Mouse (Mus musculus) stomach, postnatal 0 days (tissue): Measurements from ENCODE around the gene Ly6g6c. TPM values are rescaled to one million over a fixed set of nuclear protein-coding genes. Genes with fewer than 3 reads are reported as not detected.

Experiments used
- ATAC-seq: fragments of 200-750 bp; cut with Nextera tagmentation; 2 replicates; pipeline ENCODE4 v1.8.0; 2017; ENCODE audit not compliant: low FRiP score, low TSS enrichment
- DNase-seq: peaks from one replicate; pipeline ENCODE4 v3.0.0-alpha.2; 2016; ENCODE audit warnings: low spot score
- H3K27ac ChIP-seq: fragments of 300-500 bp; sonication (generic); replicated peaks from 2 replicates; pipeline ENCODE4 v1.5.1; 2014; ENCODE audit warnings: mild to moderate bottlenecking, control low read depth
- H3K27me3 ChIP-seq: fragments of 300-500 bp; sonication (generic); 2 replicates; pipeline ENCODE4 v1.6.1; 2014; ENCODE audit warnings: low read length; ENCODE audit not compliant: control insufficient read depth, insufficient read depth
- H3K36me3 ChIP-seq: fragments of 300-500 bp; sonication (generic); 2 replicates; pipeline ENCODE4 v1.6.1; 2014; ENCODE audit warnings: low read length, mixed read lengths; ENCODE audit not compliant: control insufficient read depth, insufficient read depth
- H3K4me1 ChIP-seq: fragments of 300-500 bp; sonication (generic); replicated peaks from 2 replicates; pipeline ENCODE4 v1.6.1; 2014; ENCODE audit warnings: antibody characterized with exemption; ENCODE audit not compliant: control insufficient read depth, insufficient read depth
- H3K4me2 ChIP-seq: fragments of 300-500 bp; sonication (generic); replicated peaks from 2 replicates; pipeline ENCODE4 v1.6.1; 2014; ENCODE audit warnings: low read depth, mild to moderate bottlenecking, control low read depth, moderate library complexity
- H3K4me3 ChIP-seq: fragments of 300-500 bp; sonication (generic); 2 replicates; pipeline ENCODE4 v1.5.1; 2014; ENCODE audit warnings: low read depth, low read length, control low read depth
- H3K9ac ChIP-seq: fragments of 300-500 bp; sonication (generic); 2 replicates; pipeline ENCODE4 v1.6.1; 2014; ENCODE audit warnings: mild to moderate bottlenecking, low read length, control low read depth, mixed read lengths
- H3K9me3 ChIP-seq: fragments of 300-500 bp; sonication (generic); 2 replicates; pipeline ENCODE4 v1.6.1; 2016; ENCODE audit warnings: low read length; ENCODE audit not compliant: control insufficient read depth
- CTCF ChIP-seq: IDR thresholded peaks from 2 replicates; pipeline ENCODE4 v1.5.1; 2016; ENCODE audit warnings: antibody characterized with exemption, low read depth, mild to moderate bottlenecking, moderate library complexity
- EP300 ChIP-seq: optimal IDR thresholded peaks from 2 replicates; pipeline ENCODE3; 2016; ENCODE audit warnings: antibody characterized with exemption
- WGBS: fragments of 180-500 bp; shearing (Covaris S2); extraction: QIAGEN DNeasy Blood & Tissue Kit; methylation state at CpG from one replicate; pipeline ENCODE4 v1.1.7; 2014; 5-methylcytosine and 5-hydroxymethylcytosine counted together
- polyA plus RNA-seq: library from polyadenylated mRNA; unstranded; fragments of >200 nt; fragmentation: Nextera tagmentation; extraction: Ambion mirVana; gene quantifications from 2 replicates; pipeline ENCODE4 v1.2.1, GENCODE M21; 2015

Gene Ly6g6c
- polyA plus RNA-seq, 1 experiment from 2014 or later = 260 TPM

- no peak overlapping the region for H3K9ac ChIP-seq
- H3K27me3 ChIP-seq = no peaks in the 10 kb centered on the region
- TF ChIP-seq CTCF (no peak), EP300 (no peak)
- H3K4me3 ChIP-seq = no peak overlapping the region
- no peaks in the 10 kb centered on the region for H3K4me1 ChIP-seq
- H3K36me3 ChIP-seq = peaks cover 20% of the 10 kb centered on the region
- ATAC-seq (no peak), DNase-seq (no peak)
- no peak overlapping the region for H3K4me2 ChIP-seq
- H3K9me3 ChIP-seq = no peaks in the 10 kb centered on the region
- 92% methylated on average over 7 of the region's 7 CpGs for WGBS
- no peak overlapping the region for H3K27ac ChIP-seq
These were observed 38.9 kb downstream of the Ly6g6c start for GRCm38 (mm10) chr17:35104079-35104478.

- Histone ChIP-seq H3K27ac (no peak overlapping the region), H3K9ac (no peak overlapping the region), H3K4me3 (no peak overlapping the region), H3K27me3 (no peaks in the 10 kb centered on the region), H3K36me3 (peaks cover 20% of the 10 kb centered on the region), H3K4me1 (no peaks in the 10 kb centered on the region), H3K4me2 (no peak overlapping the region), H3K9me3 (no peaks in the 10 kb centered on the region)
- ATAC-seq (no peak), DNase-seq (no peak)
- TF ChIP-seq CTCF = no peak
- no peak for TF ChIP-seq EP300
- WGBS = 73% methylated on average over 6 of the region's 6 CpGs
These were observed 39.6 kb downstream of the Ly6g6c start for GRCm38 (mm10) chr17:35104754-35105153.

GRCm38 (mm10) chr17:35105740-35106389 lies 40.7 kb downstream of the Ly6g6c start:
- DNase-seq (peak; percentile 66), ATAC-seq (0 out of 2 replicates have a peak, but pooled peaks have one; percentile 36)
- TF ChIP-seq CTCF (peak; percentile 80), EP300 (no peak)
- Histone ChIP-seq H3K36me3 (peaks cover 16% of the 10 kb centered on the region), H3K27me3 (no peaks in the 10 kb centered on the region), H3K9me3 (no peaks in the 10 kb centered on the region), H3K9ac (peak overlapping the region; percentile 31; the same call in 1 of the 2 replicates), H3K4me3 (no peak overlapping the region), H3K4me1 (no peaks in the 10 kb centered on the region), H3K4me2 (no peak overlapping the region), H3K27ac (no peak overlapping the region)
- WGBS = 26% methylated on average over 13 of the region's 13 CpGs

- ATAC-seq (no peak), DNase-seq (no peak)
- Histone ChIP-seq H3K27ac (no peak overlapping the region), H3K36me3 (peaks cover 10% of the 10 kb centered on the region), H3K4me3 (no peak overlapping the region), H3K4me2 (no peak overlapping the region), H3K27me3 (no peaks in the 10 kb centered on the region), H3K9me3 (no peaks in the 10 kb centered on the region), H3K4me1 (no peaks in the 10 kb centered on the region), H3K9ac (no peak overlapping the region)
- TF ChIP-seq EP300 = no peak
- TF ChIP-seq CTCF = peak; percentile 55
- 53% methylated on average over 3 of the region's 3 CpGs for WGBS
These were observed 41.3 kb downstream of the Ly6g6c start for GRCm38 (mm10) chr17:35106522-35106921.

GRCm38 (mm10) chr17:35108097-35108496 lies 42.9 kb downstream of the Ly6g6c start, which contains the start of gene Ly6g5c:
Ly6g5c (plus strand) TSS chr17:35108279.
- no peak for TF ChIP-seq EP300
- TF ChIP-seq CTCF = no peak
- H3K27ac ChIP-seq = no peak within 1 kb of the TSS
- no peak within 1 kb of the TSS for H3K4me3 ChIP-seq
- no peaks in the 10 kb centered on the region for H3K4me1 ChIP-seq
- WGBS = 84% methylated on average over 6 of the region's 6 CpGs
- ATAC-seq (no peak), DNase-seq (no peak)
- no peaks in the 10 kb centered on the region for H3K27me3 ChIP-seq
- H3K9ac ChIP-seq = no peak within 1 kb of the TSS
- H3K36me3 ChIP-seq = no peaks in the 10 kb centered on the region
- H3K9me3 ChIP-seq = no peaks in the 10 kb centered on the region
- H3K4me2 ChIP-seq = no peak within 1 kb of the TSS

- Histone ChIP-seq H3K4me2 (no peak overlapping the region), H3K27ac (no peak overlapping the region), H3K9ac (no peak overlapping the region), H3K27me3 (no peaks in the 10 kb centered on the region), H3K36me3 (peaks cover 4% of the 10 kb centered on the region; the same call in 1 of the 2 replicates), H3K9me3 (no peaks in the 10 kb centered on the region), H3K4me1 (no peaks in the 10 kb centered on the region), H3K4me3 (no peak overlapping the region)
- ATAC-seq = no peak
- WGBS = 72% methylated on average over 9 of the region's 9 CpGs
- TF ChIP-seq CTCF = no peak
- no peak for TF ChIP-seq EP300
- DNase-seq = no peak
These were observed 46.6 kb downstream of the Ly6g6c start for GRCm38 (mm10) chr17:35111774-35112173.
